Mouse (Mus musculus) heart, adult 2 months (tissue): ENCODE results near the gene Tnrc18.

Experiments used
- EP300 ChIP-seq: fragments of 200-500 bp; IDR thresholded peaks from 2 replicates; pipeline ENCODE4 v1.6.1; 2011; ENCODE audit warnings: low read depth, low read length, control low read depth; ENCODE audit not compliant: insufficient read depth
- POLR2A ChIP-seq: fragments of 200-500 bp; IDR thresholded peaks from 2 replicates; pipeline ENCODE4 v1.6.1; 2011; ENCODE audit warnings: mild to moderate bottlenecking, low read depth, low read length, control low read depth; ENCODE audit not compliant: insufficient read depth

- TF ChIP-seq EP300 (no peak), POLR2A (no peak)
These were observed 29.2 kb downstream of the Tnrc18 start for GRCm38 (mm10) chr5:142788279-142788678.
